Comparison of ENCODE assay signal across 18 mouse cellular contexts in the genomic region with DNA sequence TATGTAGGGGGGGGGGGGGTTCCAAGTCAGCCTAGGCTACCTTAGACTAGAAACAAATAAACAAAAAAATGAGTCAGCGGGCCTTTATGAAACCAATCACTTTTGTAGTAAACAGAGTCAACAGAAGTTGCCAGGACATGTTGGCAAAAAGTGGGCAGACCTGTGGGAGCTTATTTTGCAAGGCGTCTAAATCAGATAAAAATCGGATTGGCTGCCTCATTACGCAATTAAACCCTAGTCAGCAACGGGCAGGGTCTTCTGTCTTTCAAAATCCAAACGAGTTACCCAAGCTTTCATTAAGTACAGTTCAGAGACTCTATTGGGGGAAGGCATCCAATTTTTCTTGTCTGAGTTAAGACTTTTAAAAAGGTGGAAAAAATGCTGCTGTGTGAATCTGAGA.
DNase-seq lines count a peak whose midpoint lies in the region; ATAC-seq and TF ChIP-seq lines count a peak whose summit lies in the region.
"Had no signal": no experiment of that assay in that cellular context is flagged by ENCODE, and none has a peak within 500 bp of the region (broad histone marks: within the 10 kb centered on the region; RNA-seq: fewer than 3 reads in every experiment).

No protein-coding gene starts in this region.

- H3K27ac ChIP-seq in heart, postnatal 0 days (ENCODE audit: low read depth) = peak overlapping the region; percentile 72
- H3K27ac ChIP-seq in forebrain, embryonic 12.5 days = peak overlapping the region; percentile 67
- no peak overlapping the region for H3K27ac ChIP-seq in intestine, embryonic 15.5 days
- H3K27ac ChIP-seq: hindbrain, embryonic 12.5 days; limb, embryonic 13.5 days had no signal

- H3K9ac ChIP-seq in heart, postnatal 0 days (replicated peaks; ENCODE audit: low read depth, low read length) = no peak overlapping the region
- no peak overlapping the region for H3K9ac ChIP-seq in forebrain, embryonic 12.5 days
- H3K9ac ChIP-seq in intestine, embryonic 15.5 days = no peak overlapping the region
- H3K9ac ChIP-seq: hindbrain, embryonic 12.5 days; limb, embryonic 13.5 days had no signal

- no peaks in the 10 kb centered on the region for H3K36me3 ChIP-seq in heart, postnatal 0 days (replicated peaks; ENCODE audit: control insufficient read depth, insufficient read depth, low read length)
- no peaks in the 10 kb centered on the region for H3K36me3 ChIP-seq in forebrain, embryonic 12.5 days (replicated peaks)
- H3K36me3 ChIP-seq in intestine, embryonic 15.5 days = no peaks in the 10 kb centered on the region
- H3K36me3 ChIP-seq: hindbrain, embryonic 12.5 days; limb, embryonic 13.5 days had no signal

- no peak overlapping the region for H3K4me2 ChIP-seq in heart, postnatal 0 days (ENCODE audit: low read depth, low read length)
- H3K4me2 ChIP-seq in forebrain, embryonic 12.5 days = no peak overlapping the region
- H3K4me2 ChIP-seq in intestine, embryonic 15.5 days (replicated peaks) = no peak overlapping the region
- H3K4me2 ChIP-seq: hindbrain, embryonic 12.5 days; limb, embryonic 13.5 days had no signal

- no peak for TF ChIP-seq CTCF in heart, postnatal 0 days (IDR thresholded peaks at IDR 0.05; ENCODE audit: low read depth)

- peak; percentile 53 for DNase-seq in adrenal gland, adult 2 months
- no peak for DNase-seq in adrenal gland, postnatal 25 days
- DNase-seq in heart, postnatal 0 days (ENCODE audit: low spot score) = no peak
- DNase-seq in heart, postnatal 4 days = no peak
- DNase-seq in 416B (ENCODE audit: low read depth) = peak; percentile 82
- no peak for DNase-seq in kidney, postnatal 36 days
- DNase-seq: cerebellum, adult 8-10 months; gastrocnemius, postnatal 36 days; kidney, adult 11 months; kidney, postnatal 4 days; lung, postnatal 14 days; retina, postnatal 1 day; spleen, adult 18-20 months had no signal

- peaks cover 22% of the 10 kb centered on the region for H3K4me1 ChIP-seq in heart, postnatal 0 days (ENCODE audit: control insufficient read depth, insufficient read depth)
- H3K4me1 ChIP-seq in forebrain, embryonic 12.5 days = peaks cover 81% of the 10 kb centered on the region
- H3K4me1 ChIP-seq in intestine, embryonic 15.5 days (replicated peaks) = peaks cover 16% of the 10 kb centered on the region; the same call in 1 of the 2 replicates

- no peaks in the 10 kb centered on the region for H3K9me3 ChIP-seq in heart, postnatal 0 days (replicated peaks; ENCODE audit: control insufficient read depth, low read length)
- no peaks in the 10 kb centered on the region for H3K9me3 ChIP-seq in forebrain, embryonic 12.5 days
- no peaks in the 10 kb centered on the region for H3K9me3 ChIP-seq in intestine, embryonic 15.5 days
- H3K9me3 ChIP-seq: hindbrain, embryonic 12.5 days; limb, embryonic 13.5 days had no signal

- WGBS in heart, postnatal 0 days = 64% methylated on average over 6 of the region's 6 CpGs
- WGBS in forebrain, embryonic 12.5 days = 40% methylated on average over 6 of the region's 6 CpGs
- 61% methylated on average over 6 of the region's 6 CpGs for WGBS in intestine, embryonic 15.5 days

- H3K27me3 ChIP-seq in heart, postnatal 0 days (ENCODE audit: control insufficient read depth, insufficient read depth, low read length) = no peaks in the 10 kb centered on the region
- H3K27me3 ChIP-seq in forebrain, embryonic 12.5 days = no peaks in the 10 kb centered on the region
- no peaks in the 10 kb centered on the region for H3K27me3 ChIP-seq in intestine, embryonic 15.5 days (replicated peaks)
- H3K27me3 ChIP-seq: hindbrain, embryonic 12.5 days; limb, embryonic 13.5 days had no signal

- no peak for TF ChIP-seq EP300 in heart, postnatal 0 days (IDR thresholded peaks at IDR 0.05; ENCODE audit: low read depth)

- ATAC-seq in heart, postnatal 0 days (ENCODE audit: insufficient read depth, low read depth) = no peak
- no peak for ATAC-seq in forebrain, embryonic 12.5 days (ENCODE audit: low FRiP score)
- ATAC-seq in intestine, embryonic 15.5 days = no peak
- ATAC-seq: midbrain, embryonic 16.5 days had no signal

- H3K4me3 ChIP-seq in heart, postnatal 0 days (ENCODE audit: low read depth, low read length) = no peak overlapping the region
- no peak overlapping the region for H3K4me3 ChIP-seq in forebrain, embryonic 12.5 days (replicated peaks)
- no peak overlapping the region for H3K4me3 ChIP-seq in intestine, embryonic 15.5 days (replicated peaks)
- H3K4me3 ChIP-seq: hindbrain, embryonic 12.5 days; limb, embryonic 13.5 days had no signal

Comparison
In these comparisons a context has a peak if more than half of its experiments do, and no peak if none do; other contexts are left out.
1. DNase-seq: peak in adrenal gland, adult 2 months (single experiment) and 416B (single experiment); none in adrenal gland, postnatal 25 days (single experiment), heart, postnatal 0 days (single experiment), heart, postnatal 4 days (single experiment) and kidney, postnatal 36 days (0 of 2).